Mouse (Mus musculus) kidney, adult 2 months (tissue): ENCODE measurements at regions not wholly inside any gene's neighbourhood (a gene's known extent, or its start where the extent isn't known, plus 50 kb on each side); places are given as distances from the start of the nearest gene placed in this dataset.

Source experiments
- DNase-seq: peaks from one replicate; pipeline ENCODE4 v3.0.0; 2021
- H3K27ac ChIP-seq: fragments of 200-500 bp; 2 replicates; pipeline ENCODE4 v1.5.1; 2012; ENCODE audit warnings: low read depth, low read length, control low read depth, inconsistent platforms; ENCODE audit not compliant: insufficient read depth
- H3K27me3 ChIP-seq: fragments of 200-500 bp; replicated peaks from 2 replicates; pipeline ENCODE4 v1.6.1; 2012; ENCODE audit warnings: mild to moderate bottlenecking, moderate library complexity, low read length, inconsistent platforms; ENCODE audit not compliant: control insufficient read depth, insufficient read depth
- H3K36me3 ChIP-seq: fragments of 200-500 bp; 2 replicates; pipeline ENCODE4 v1.6.1; 2012; ENCODE audit warnings: mild to moderate bottlenecking, moderate library complexity, low read length, inconsistent platforms; ENCODE audit not compliant: control insufficient read depth, insufficient read depth
- H3K4me1 ChIP-seq: fragments of 200-500 bp; 2 replicates; pipeline ENCODE4 v1.6.1; 2011; ENCODE audit warnings: low read length; ENCODE audit not compliant: control insufficient read depth, insufficient read depth
- H3K4me3 ChIP-seq: fragments of 200-500 bp; 2 replicates; pipeline ENCODE4 v1.5.1; 2011; ENCODE audit warnings: mild to moderate bottlenecking, low read depth, low read length, control low read depth; ENCODE audit not compliant: insufficient read depth
- CTCF ChIP-seq: fragments of 200-500 bp; conservative IDR thresholded peaks from 2 replicates; pipeline ENCODE4 v1.5.1; 2011; ENCODE audit warnings: low read depth, mild to moderate bottlenecking, control low read depth, low read length, moderate library complexity, mixed read lengths; ENCODE audit not compliant: insufficient read depth, insufficient read length
- POLR2A ChIP-seq: fragments of 200-500 bp; IDR thresholded peaks from one replicate; pipeline ENCODE4 v1.6.1; 2011; ENCODE audit warnings: low read depth, low read length, control low read depth
- WGBS: fragments of 180-500 bp; shearing (Covaris S2); methylation state at CpG from one replicate; pipeline ENCODE4 v1.1.7; 2018; 5-methylcytosine and 5-hydroxymethylcytosine counted together

DNA sequence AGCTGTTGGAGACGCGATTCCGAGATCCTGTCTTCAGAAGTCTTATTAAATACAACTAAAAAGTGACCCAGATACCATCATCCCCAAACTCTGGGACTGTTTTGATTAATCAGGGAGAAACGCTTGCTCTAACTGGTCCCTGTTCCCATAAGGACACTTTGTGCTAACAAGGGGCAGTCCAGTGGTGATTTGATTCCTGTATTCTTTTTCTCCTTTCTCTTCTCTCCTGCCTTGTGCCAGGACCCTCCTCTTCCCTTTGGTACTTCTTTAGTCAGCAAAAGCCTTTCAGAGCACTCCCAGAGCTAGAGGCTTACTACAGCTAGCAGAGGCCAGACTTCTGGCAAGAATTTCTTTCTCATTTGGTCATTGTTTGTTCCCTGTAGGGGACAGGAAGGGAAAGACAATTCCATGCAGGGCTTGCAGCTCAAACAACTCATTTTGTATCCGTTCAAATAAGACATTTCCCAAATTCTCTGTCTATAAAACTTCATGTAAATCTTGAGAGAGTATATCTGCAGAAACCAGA lies 337.3 kb upstream of the Prickle1 start:
- 60% methylated on average over 5 of the region's 5 CpGs for WGBS
- TF ChIP-seq CTCF (no peak), POLR2A (no peak)
- H3K27ac ChIP-seq: no peak overlapping the region
- DNase-seq: peak; percentile 7
- no peak overlapping the region for H3K4me3 ChIP-seq
- H3K4me1 ChIP-seq: no peaks in the 10 kb centered on the region
- H3K27me3 ChIP-seq: no peaks in the 10 kb centered on the region
- no peaks in the 10 kb centered on the region for H3K36me3 ChIP-seq

- Histone ChIP-seq H3K27ac (no peak overlapping the region), H3K4me3 (no peak overlapping the region), H3K27me3 (no peaks in the 10 kb centered on the region), H3K36me3 (no peaks in the 10 kb centered on the region), H3K4me1 (no peaks in the 10 kb centered on the region)
- no peak for DNase-seq
- TF ChIP-seq POLR2A (no peak), CTCF (no peak)
- 75% methylated on average over 6 of the region's 6 CpGs for WGBS
Observed at GRCm38 (mm10) chr15:93926842-93927241, 331.2 kb upstream of the Prickle1 start.

- Histone ChIP-seq H3K36me3 (no peaks in the 10 kb centered on the region), H3K4me1 (no peaks in the 10 kb centered on the region), H3K4me3 (no peak overlapping the region), H3K27ac (no peak overlapping the region), H3K27me3 (no peaks in the 10 kb centered on the region)
- no peak for DNase-seq
- TF ChIP-seq CTCF (no peak), POLR2A (no peak)
Observed at GRCm38 (mm10) chr15:93926262-93926661, 330.6 kb upstream of the Prickle1 start.

DNA sequence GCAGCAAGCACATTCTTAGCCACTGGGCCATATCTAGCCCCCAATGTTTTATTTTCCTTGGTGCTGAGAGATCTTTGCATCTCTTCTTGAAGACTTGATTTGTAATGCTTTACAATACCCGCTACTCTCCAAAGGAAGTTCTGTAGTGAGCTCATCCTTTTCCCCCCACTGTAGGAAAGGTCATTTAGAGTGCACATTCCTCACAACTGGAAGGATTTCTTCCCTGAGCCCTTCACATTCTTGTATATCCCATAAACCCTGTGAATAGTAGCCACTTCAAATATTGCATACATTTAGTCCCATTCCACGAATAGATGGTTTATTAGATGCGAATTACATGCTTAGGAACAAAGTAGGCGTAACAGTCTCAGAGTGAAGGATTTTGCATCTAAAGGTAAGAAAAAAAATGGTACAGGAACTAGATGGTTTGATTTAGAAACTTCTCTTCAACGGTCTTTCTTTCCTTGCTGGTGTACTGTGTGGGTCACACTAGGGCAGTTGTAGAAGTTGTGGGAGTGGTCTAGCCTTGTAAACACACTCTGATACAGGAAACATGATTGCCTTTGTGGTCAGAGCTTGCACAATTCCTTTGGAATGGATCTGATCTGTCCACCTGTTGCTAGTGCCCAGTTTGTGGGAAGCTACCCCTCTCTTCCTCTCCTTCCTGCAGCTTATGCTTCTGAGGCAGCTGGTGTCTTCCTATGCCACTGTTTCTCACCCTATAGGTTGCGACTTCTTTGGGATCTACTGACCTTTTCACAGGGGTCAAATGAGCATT lies 326.0 kb upstream of the Prickle1 start:
- WGBS: 69% methylated on average over 6 of the region's 6 CpGs
- no peak overlapping the region for H3K4me3 ChIP-seq
- H3K4me1 ChIP-seq: no peaks in the 10 kb centered on the region
- no peaks in the 10 kb centered on the region for H3K27me3 ChIP-seq
- DNase-seq: no peak
- TF ChIP-seq CTCF (no peak), POLR2A (no peak)
- H3K36me3 ChIP-seq: no peaks in the 10 kb centered on the region
- no peak overlapping the region for H3K27ac ChIP-seq

DNA sequence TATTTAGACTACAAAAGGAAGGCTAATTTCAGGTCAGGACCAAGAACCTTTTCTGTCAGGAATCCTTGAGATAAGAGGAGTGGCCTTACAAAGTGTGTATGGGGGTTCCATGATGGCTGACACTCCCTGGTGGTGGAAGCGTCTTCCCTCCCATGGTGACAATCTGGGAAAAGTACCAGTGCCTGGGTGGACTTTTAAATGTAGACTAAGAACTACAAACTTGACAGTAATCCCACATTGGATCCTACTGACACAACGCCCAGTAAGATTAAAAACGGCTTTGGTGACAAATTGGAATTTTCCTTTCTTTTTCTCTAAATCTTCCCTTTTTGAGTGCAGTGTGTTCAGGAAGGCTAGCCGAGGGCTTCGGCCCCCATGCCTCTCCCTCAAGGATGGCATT lies 325.3 kb upstream of the Prickle1 start:
- Histone ChIP-seq H3K27ac (no peak overlapping the region), H3K27me3 (no peaks in the 10 kb centered on the region), H3K36me3 (no peaks in the 10 kb centered on the region), H3K4me3 (no peak overlapping the region), H3K4me1 (no peaks in the 10 kb centered on the region)
- DNase-seq: no peak
- no peak for TF ChIP-seq CTCF
- no peak for TF ChIP-seq POLR2A
- WGBS: 90% methylated on average over 5 of the region's 5 CpGs

DNA sequence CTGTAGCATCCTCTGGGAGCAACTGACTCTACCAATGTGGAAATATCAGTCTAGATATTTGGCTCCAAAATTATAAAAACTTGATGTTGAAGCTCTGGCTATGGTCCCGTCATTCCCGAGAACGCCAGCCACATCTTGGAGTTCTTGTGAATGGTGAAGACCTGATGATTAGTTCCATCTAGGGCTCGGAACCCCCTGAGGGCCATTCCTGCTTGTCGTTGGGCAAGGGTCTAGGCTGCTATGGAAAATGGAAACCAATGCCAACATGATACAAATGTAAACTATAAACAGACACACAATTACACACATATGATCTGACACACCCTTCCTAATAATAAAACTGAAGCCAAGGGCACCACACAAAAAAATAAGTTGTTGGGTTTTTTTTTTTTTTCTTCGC lies 323.9 kb upstream of the Prickle1 start:
- no peak for DNase-seq
- Histone ChIP-seq H3K27me3 (no peaks in the 10 kb centered on the region; the same call in 1 of the 2 replicates), H3K36me3 (no peaks in the 10 kb centered on the region), H3K4me1 (no peaks in the 10 kb centered on the region), H3K27ac (no peak overlapping the region), H3K4me3 (no peak overlapping the region)
- TF ChIP-seq CTCF: no peak
- TF ChIP-seq POLR2A: no peak
- WGBS: 97% methylated on average over 6 of the region's 6 CpGs

GRCm38 (mm10) chr15:93916856-93917255 lies 321.2 kb upstream of the Prickle1 start:
- TF ChIP-seq CTCF: no peak
- no peak for TF ChIP-seq POLR2A
- Histone ChIP-seq H3K27ac (no peak overlapping the region), H3K4me1 (no peaks in the 10 kb centered on the region), H3K4me3 (no peak overlapping the region), H3K36me3 (no peaks in the 10 kb centered on the region), H3K27me3 (no peaks in the 10 kb centered on the region; the same call in 1 of the 2 replicates)
- peak; percentile 22 for DNase-seq
- WGBS: 31% methylated on average over 3 of the region's 3 CpGs
